Mouse (Mus musculus): ENCODE data around the gene Rab5c. TPM values are rescaled to one million over a fixed set of nuclear protein-coding genes. Genes with fewer than 3 reads are reported as not detected.

The Rab5c gene
- polyA plus RNA-seq, 1 experiment from 2014 or later: 41.1 TPM

DNA sequence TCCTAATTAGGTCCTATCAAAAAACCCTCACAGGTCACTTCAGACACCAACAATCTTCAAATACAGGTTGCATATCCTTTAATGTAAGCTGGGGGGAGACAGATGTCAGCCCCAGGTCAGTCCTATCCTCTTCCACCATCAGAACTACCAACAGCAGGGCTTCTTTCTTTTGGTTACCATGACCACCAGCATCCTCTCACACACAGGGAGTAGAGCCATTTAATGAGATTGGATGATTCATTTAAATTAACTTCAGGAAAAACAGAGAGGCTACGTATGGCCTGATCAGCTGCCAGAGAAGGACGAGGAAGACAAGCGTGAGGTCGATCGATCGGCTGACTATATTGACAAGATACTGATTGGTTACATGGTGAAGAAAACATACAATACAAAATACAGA is 23.1 kb downstream of the Rab5c start:
- WGBS (ENCODE audit: insufficient replicate concordance): 91% methylated on average over 6 of the region's 6 CpGs
- Histone ChIP-seq H3K27me3 (ENCODE audit: control insufficient read depth, insufficient read depth, low read length) (no peaks in the 10 kb centered on the region), H3K4me3 (ENCODE audit: low read depth, low read length) (no peak overlapping the region), H3K9me3 (replicated peaks; ENCODE audit: control insufficient read depth, low read length) (no peaks in the 10 kb centered on the region), H3K27ac (ENCODE audit: low read depth, low read length) (no peak overlapping the region), H3K4me2 (no peak overlapping the region), H3K36me3 (ENCODE audit: control insufficient read depth, insufficient read depth, low read length) (peaks cover 16% of the 10 kb centered on the region), H3K4me1 (ENCODE audit: control insufficient read depth, insufficient read depth, low read length) (peaks cover 27% of the 10 kb centered on the region), H3K9ac (ENCODE audit: low read depth, low read length) (no peak overlapping the region)
- no peak for ATAC-seq (replicated peaks; ENCODE audit: insufficient number of reproducible peaks, low FRiP score, low TSS enrichment)

DNA sequence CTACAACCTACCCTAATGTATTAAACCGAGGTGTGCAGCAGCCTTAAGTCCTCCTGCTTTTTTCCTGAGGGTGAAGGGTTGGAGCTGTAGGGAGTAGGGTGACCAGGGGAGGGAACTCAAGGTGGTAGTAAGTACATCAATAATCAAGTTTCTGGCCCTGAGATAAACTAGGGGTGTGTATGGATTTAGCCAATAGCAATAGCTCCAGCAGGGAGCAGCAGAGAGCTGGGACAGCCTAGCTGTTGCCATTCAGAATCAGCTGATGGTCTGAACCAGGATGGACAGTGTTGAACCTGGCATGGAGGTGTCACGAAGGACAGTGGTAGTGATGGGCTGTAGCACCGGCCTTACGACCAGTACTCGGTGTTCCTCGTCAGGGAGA is 23.5 kb downstream of the Rab5c start:
- H3K27me3 ChIP-seq (ENCODE audit: control insufficient read depth, insufficient read depth, low read length): no peaks in the 10 kb centered on the region
- peak overlapping the region; percentile 33 for H3K4me3 ChIP-seq (ENCODE audit: low read depth, low read length)
- H3K36me3 ChIP-seq (ENCODE audit: control insufficient read depth, insufficient read depth, low read length): peaks cover 16% of the 10 kb centered on the region
- H3K4me1 ChIP-seq (ENCODE audit: control insufficient read depth, insufficient read depth, low read length): peaks cover 23% of the 10 kb centered on the region
- peak overlapping the region; percentile 31 for H3K27ac ChIP-seq (ENCODE audit: low read depth, low read length)
- H3K9ac ChIP-seq (ENCODE audit: low read depth, low read length): peak overlapping the region; percentile 61
- no peaks in the 10 kb centered on the region for H3K9me3 ChIP-seq (replicated peaks; ENCODE audit: control insufficient read depth, low read length)
- H3K4me2 ChIP-seq: peak overlapping the region; percentile 67
- WGBS (ENCODE audit: insufficient replicate concordance): 37% methylated on average over 6 of the region's 6 CpGs
- no peak; the same call in 1 of the 2 replicates for ATAC-seq (replicated peaks; ENCODE audit: insufficient number of reproducible peaks, low FRiP score, low TSS enrichment)

DNA sequence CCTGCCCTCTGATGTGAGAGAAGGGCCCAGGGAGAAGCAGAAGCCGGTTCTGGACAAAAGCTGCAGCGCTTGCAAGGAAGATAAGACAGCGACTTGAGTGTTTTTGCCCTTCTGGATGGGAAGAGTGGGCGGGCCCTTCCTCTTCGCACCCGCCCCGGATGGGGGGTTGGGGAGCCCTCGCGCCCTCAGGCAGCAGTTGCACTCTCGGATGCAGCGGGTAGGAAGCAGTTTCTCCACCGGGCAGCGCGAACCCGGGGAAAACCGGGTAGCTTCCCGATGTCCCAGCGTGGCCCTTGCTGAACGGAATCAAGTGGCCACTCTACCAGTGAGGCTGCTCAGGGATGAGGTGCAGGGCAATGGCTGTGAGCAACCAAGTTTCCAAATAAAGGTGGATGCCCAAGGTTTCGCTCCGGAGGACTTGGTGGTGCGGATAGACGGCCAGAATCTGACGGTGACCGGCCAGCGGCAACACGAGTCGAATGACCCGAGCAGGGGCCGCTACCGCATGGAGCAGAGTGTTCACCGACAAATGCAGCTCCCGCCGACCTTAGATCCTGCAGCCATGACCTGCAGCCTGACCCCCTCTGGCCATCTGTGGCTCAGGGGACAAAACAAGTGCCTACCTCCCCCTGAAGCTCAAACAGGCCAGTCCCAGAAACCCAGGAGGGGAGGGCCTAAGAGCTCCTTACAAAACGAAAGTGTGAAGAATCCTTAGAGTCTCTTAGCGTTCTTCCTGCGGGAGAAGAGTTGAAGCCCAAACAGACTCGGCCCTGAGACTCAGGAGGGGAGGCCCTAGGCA is 24.1 kb downstream of the Rab5c start, which contains the start of gene Hspb9:
Gene Hspb9 (plus strand): TSS at position 116 of the 799 bp plus-strand sequence.
- H3K4me2 ChIP-seq: peak within 1 kb of the TSS; percentile 67
- H3K36me3 ChIP-seq (ENCODE audit: control insufficient read depth, insufficient read depth, low read length): peaks cover 18% of the 10 kb centered on the region
- ATAC-seq (replicated peaks; ENCODE audit: insufficient number of reproducible peaks, low FRiP score, low TSS enrichment): 0 out of 2 replicates have a peak, but pooled peaks have one; percentile 16
- peak within 1 kb of the TSS; percentile 61 for H3K9ac ChIP-seq (ENCODE audit: low read depth, low read length)
- H3K27me3 ChIP-seq (ENCODE audit: control insufficient read depth, insufficient read depth, low read length): no peaks in the 10 kb centered on the region
- H3K9me3 ChIP-seq (replicated peaks; ENCODE audit: control insufficient read depth, low read length): no peaks in the 10 kb centered on the region
- H3K27ac ChIP-seq (ENCODE audit: low read depth, low read length): peak within 1 kb of the TSS; percentile 31
- 3% methylated on average over 38 of the region's 38 CpGs for WGBS (ENCODE audit: insufficient replicate concordance)
- H3K4me3 ChIP-seq (ENCODE audit: low read depth, low read length): peak within 1 kb of the TSS; percentile 33
- peaks cover 23% of the 10 kb centered on the region for H3K4me1 ChIP-seq (ENCODE audit: control insufficient read depth, insufficient read depth, low read length)

DNA sequence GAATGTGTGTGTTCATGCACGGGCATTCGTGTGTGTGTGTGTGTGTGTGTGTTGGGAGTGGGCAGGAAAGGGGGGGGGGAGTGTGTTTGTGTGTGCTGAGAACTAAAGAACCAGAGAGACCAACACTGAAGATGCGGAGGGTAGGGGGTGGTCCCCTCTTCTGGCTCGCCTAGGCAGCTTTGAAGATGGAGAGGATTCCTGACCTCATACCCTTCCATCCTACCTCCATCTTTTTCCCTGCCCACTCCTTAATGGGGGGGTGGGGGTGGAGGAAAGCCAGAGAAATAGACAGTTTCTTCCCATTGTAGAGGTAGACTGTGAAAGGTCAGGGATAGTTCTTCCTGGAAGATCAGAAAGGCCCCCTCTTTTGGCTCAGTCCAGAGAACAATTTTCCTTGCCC is 24.8 kb downstream of the Rab5c start:
- peaks cover 19% of the 10 kb centered on the region for H3K36me3 ChIP-seq (ENCODE audit: control insufficient read depth, insufficient read depth, low read length)
- no peak overlapping the region for H3K9ac ChIP-seq (ENCODE audit: low read depth, low read length)
- ATAC-seq (replicated peaks; ENCODE audit: insufficient number of reproducible peaks, low FRiP score, low TSS enrichment): no peak
- peak overlapping the region; percentile 67 for H3K4me2 ChIP-seq
- H3K4me3 ChIP-seq (ENCODE audit: low read depth, low read length): no peak overlapping the region
- H3K9me3 ChIP-seq (replicated peaks; ENCODE audit: control insufficient read depth, low read length): no peaks in the 10 kb centered on the region
- 61% methylated on average over 4 of the region's 4 CpGs for WGBS (ENCODE audit: insufficient replicate concordance)
- peaks cover 23% of the 10 kb centered on the region for H3K4me1 ChIP-seq (ENCODE audit: control insufficient read depth, insufficient read depth, low read length)
- H3K27ac ChIP-seq (ENCODE audit: low read depth, low read length): peak overlapping the region; percentile 31
- no peaks in the 10 kb centered on the region for H3K27me3 ChIP-seq (ENCODE audit: control insufficient read depth, insufficient read depth, low read length)

DNA sequence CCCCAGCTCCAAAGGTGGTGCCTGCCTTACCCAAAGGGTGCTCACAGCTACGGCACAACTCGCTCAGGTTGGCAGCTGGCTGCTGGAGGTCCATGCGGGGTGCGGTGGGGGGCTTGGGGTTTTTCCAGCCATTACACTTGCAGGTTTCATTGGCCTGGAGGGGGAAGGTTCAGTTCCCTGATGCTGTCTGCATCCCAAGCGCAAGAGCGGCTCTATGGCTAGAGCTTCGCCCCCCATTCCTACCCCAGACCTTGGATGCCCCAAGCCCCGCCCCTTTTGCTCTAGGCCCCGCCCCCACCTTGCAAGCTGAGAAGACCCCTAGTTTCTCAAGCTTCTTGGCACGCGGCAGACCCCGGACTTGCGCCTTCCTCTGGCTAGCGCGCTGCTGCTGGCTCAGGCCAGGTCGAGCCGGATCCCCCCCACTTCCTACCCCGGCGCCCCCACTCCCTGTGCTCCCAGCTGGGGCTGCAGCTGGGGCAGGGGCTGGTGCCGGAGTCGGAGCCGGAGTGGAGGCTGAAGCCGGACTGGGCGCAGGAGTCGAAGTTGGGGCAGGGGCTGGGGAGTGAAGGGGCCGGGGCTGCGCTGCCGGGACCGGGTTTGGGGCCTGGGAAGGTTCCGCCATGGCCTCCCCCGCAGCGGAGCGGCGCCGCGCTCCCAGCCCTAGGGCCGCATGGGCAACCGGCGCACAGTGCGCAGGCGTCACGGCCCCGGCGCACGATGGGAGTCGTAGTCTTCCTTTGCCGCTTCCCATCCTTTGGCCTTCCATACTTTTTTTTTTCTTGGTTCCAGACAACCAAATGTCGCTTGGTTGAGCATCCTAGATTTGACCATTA is 26.0 kb downstream of the Rab5c start, which contains the start of gene Kat2a:
Gene Kat2a (minus strand): TSS at position 683 of the 833 bp plus-strand sequence.
- Histone ChIP-seq H3K27ac (ENCODE audit: low read depth, low read length) (peak within 1 kb of the TSS; percentile 36), H3K4me3 (ENCODE audit: low read depth, low read length) (peak within 1 kb of the TSS; percentile 88), H3K4me1 (ENCODE audit: control insufficient read depth, insufficient read depth, low read length) (peaks cover 23% of the 10 kb centered on the region), H3K27me3 (ENCODE audit: control insufficient read depth, insufficient read depth, low read length) (no peaks in the 10 kb centered on the region), H3K4me2 (peak within 1 kb of the TSS; percentile 67), H3K9me3 (replicated peaks; ENCODE audit: control insufficient read depth, low read length) (no peaks in the 10 kb centered on the region), H3K36me3 (ENCODE audit: control insufficient read depth, insufficient read depth, low read length) (peaks cover 14% of the 10 kb centered on the region; the same call in 1 of the 2 replicates), H3K9ac (ENCODE audit: low read depth, low read length) (peak within 1 kb of the TSS; percentile 92)
- 3% methylated on average over 48 of the region's 48 CpGs for WGBS (ENCODE audit: insufficient replicate concordance)
- peak; percentile 80 for ATAC-seq (replicated peaks; ENCODE audit: insufficient number of reproducible peaks, low FRiP score, low TSS enrichment)

DNA sequence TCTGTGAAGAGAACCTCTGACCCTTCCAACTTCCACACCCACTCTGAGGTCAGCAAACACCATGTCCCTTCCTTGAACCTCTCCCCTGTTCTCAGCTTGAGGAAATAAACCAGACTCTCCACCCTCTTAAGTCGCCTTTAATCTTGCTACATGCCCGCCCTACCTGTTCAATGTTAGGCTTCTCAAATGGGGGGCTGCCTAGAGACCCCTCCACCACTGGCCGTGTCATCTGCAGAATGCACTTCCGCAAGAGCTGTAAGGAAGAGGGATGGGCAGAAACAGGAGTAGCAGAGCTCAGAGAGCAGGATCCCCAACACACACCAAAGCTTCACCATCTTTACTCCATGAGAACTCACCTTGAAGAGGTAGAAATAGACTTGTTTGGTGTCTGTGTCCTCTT is 27.0 kb downstream of the Rab5c start:
- peaks cover 13% of the 10 kb centered on the region for H3K36me3 ChIP-seq (ENCODE audit: control insufficient read depth, insufficient read depth, low read length)

DNA sequence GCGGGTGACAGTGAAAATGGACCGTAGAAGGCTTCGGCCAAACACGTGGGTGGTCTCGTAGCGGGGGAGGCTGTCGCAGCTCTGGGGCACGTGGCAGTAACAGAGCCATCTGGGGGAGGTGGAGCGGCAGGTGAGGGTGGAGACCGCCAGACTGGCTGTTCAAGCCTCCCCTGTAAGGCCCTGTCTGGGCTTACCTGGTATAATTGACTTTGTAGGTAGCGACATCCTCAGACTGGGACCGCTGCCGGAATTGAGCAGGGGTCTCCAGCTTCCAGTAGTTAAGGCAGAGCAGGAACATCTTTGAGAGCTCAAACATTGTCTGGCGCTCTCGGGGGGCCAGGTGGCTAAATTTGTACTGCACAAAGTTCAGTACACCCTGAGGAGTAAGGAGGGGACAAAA is 27.5 kb downstream of the Rab5c start:
- no peak overlapping the region for H3K9ac ChIP-seq (ENCODE audit: low read depth, low read length)
- H3K27me3 ChIP-seq (ENCODE audit: control insufficient read depth, insufficient read depth, low read length): no peaks in the 10 kb centered on the region
- H3K27ac ChIP-seq (ENCODE audit: low read depth, low read length): no peak overlapping the region
- H3K4me2 ChIP-seq: no peak overlapping the region
- H3K36me3 ChIP-seq (ENCODE audit: control insufficient read depth, insufficient read depth, low read length): peaks cover 10% of the 10 kb centered on the region
- H3K4me1 ChIP-seq (ENCODE audit: control insufficient read depth, insufficient read depth, low read length): peaks cover 23% of the 10 kb centered on the region
- ATAC-seq (replicated peaks; ENCODE audit: insufficient number of reproducible peaks, low FRiP score, low TSS enrichment): no peak
- no peaks in the 10 kb centered on the region for H3K9me3 ChIP-seq (replicated peaks; ENCODE audit: control insufficient read depth, low read length)
- WGBS (ENCODE audit: insufficient replicate concordance): 93% methylated on average over 15 of the region's 15 CpGs
- no peak overlapping the region for H3K4me3 ChIP-seq (ENCODE audit: low read depth, low read length)

More for the DNA sequence above, 27.0 kb downstream of the Rab5c start:
- Histone ChIP-seq H3K9ac (ENCODE audit: low read depth, low read length) (no peak overlapping the region), H3K27me3 (ENCODE audit: control insufficient read depth, insufficient read depth, low read length) (no peaks in the 10 kb centered on the region), H3K4me3 (ENCODE audit: low read depth, low read length) (no peak overlapping the region), H3K4me2 (peak overlapping the region; percentile 62; the same call in 1 of the 2 replicates), H3K9me3 (replicated peaks; ENCODE audit: control insufficient read depth, low read length) (no peaks in the 10 kb centered on the region), H3K27ac (ENCODE audit: low read depth, low read length) (no peak overlapping the region), H3K4me1 (ENCODE audit: control insufficient read depth, insufficient read depth, low read length) (peaks cover 23% of the 10 kb centered on the region)
- WGBS (ENCODE audit: insufficient replicate concordance): 76% methylated on average over 4 of the region's 4 CpGs
- ATAC-seq (replicated peaks; ENCODE audit: insufficient number of reproducible peaks, low FRiP score, low TSS enrichment): no peak

DNA sequence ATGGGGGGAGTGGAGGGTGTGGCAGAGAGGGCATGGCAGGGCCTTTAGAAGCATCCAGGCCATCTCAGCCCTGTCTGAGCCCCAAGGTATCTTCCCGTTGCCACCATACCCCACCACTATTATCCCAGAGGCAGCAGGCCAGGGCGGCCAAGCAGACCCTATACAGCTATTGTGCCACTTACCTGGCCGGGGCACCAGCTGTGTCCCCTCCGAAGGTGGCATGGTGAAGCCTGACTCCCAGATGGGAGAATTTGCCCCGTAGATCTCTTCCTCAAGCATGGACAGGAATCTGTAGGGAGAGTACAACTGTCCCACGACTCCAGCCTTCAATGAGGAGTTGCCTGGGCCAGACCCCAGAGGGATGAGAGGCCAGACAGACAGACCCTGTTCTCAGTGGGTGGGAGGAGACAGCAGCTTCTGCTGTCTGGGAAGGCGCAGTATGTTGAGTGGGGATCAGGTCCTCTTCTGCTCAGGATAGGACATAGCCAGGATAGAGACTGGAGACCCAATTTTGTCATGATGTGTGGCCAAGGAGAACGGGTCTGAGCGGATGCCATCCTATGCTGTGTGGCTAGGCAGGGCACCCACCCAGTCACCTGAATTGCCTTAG is 28.7 kb downstream of the Rab5c start:
- Histone ChIP-seq H3K9me3 (replicated peaks; ENCODE audit: control insufficient read depth, low read length) (no peaks in the 10 kb centered on the region), H3K4me3 (ENCODE audit: low read depth, low read length) (no peak overlapping the region), H3K9ac (ENCODE audit: low read depth, low read length) (no peak overlapping the region), H3K4me2 (no peak overlapping the region), H3K27me3 (ENCODE audit: control insufficient read depth, insufficient read depth, low read length) (no peaks in the 10 kb centered on the region), H3K36me3 (ENCODE audit: control insufficient read depth, insufficient read depth, low read length) (peaks cover 17% of the 10 kb centered on the region), H3K27ac (ENCODE audit: low read depth, low read length) (no peak overlapping the region), H3K4me1 (ENCODE audit: control insufficient read depth, insufficient read depth, low read length) (peaks cover 17% of the 10 kb centered on the region)
- 91% methylated on average over 9 of the region's 9 CpGs for WGBS (ENCODE audit: insufficient replicate concordance)
- no peak for ATAC-seq (replicated peaks; ENCODE audit: insufficient number of reproducible peaks, low FRiP score, low TSS enrichment)

All from heart, embryonic 11.5 days (tissue).